Mouse (Mus musculus): ENCODE measurements around the gene Fam178b. TPM values are rescaled to one million over a fixed set of nuclear protein-coding genes. Genes with fewer than 3 reads are reported as not detected.
A peak's percentile ranks its signal among the peaks of the same experiment; 100 is the strongest.

Gene Fam178b
- polyA plus RNA-seq, 1 experiment: 0.08 TPM

GRCm38 (mm10) chr1:36711104-36711503 lies 28.1 kb upstream of the Fam178b start:
- no peak overlapping the region for H3ac ChIP-seq (ENCODE audit: control insufficient read depth, insufficient read length, low read depth)
- peaks cover 27% of the 10 kb centered on the region for H3K79me3 ChIP-seq (ENCODE audit: low read depth)
- peaks cover 8% of the 10 kb centered on the region for H3K36me3 ChIP-seq (ENCODE audit: control insufficient read depth, insufficient read depth)
- TF ChIP-seq FOSL1 (IDR thresholded peaks at IDR 0.05; ENCODE audit: insufficient read depth, low read length, poor library complexity, severe bottlenecking) (no peak), MYOG (IDR thresholded peaks at IDR 0.05; ENCODE audit: control insufficient read depth, extremely low read depth, insufficient read length) (no peak), MYOD1 (IDR thresholded peaks at IDR 0.05; ENCODE audit: control insufficient read depth, insufficient read length, low read depth) (no peak)
- no peak overlapping the region for H3K4me3 ChIP-seq (ENCODE audit: insufficient read depth, poor library complexity, severe bottlenecking)
- peaks cover 16% of the 10 kb centered on the region for H3K27me3 ChIP-seq (ENCODE audit: control insufficient read depth, insufficient read depth, insufficient read length)
- peaks cover 33% of the 10 kb centered on the region for H3K79me2 ChIP-seq (ENCODE audit: control insufficient read depth, insufficient read depth)

- H3K79me2 ChIP-seq (ENCODE audit: control insufficient read depth, insufficient read depth): peaks cover 33% of the 10 kb centered on the region
- TF ChIP-seq FOSL1 (IDR thresholded peaks at IDR 0.05; ENCODE audit: insufficient read depth, low read length, poor library complexity, severe bottlenecking) (no peak), USF1 (IDR thresholded peaks at IDR 0.05; ENCODE audit: low read depth) (no peak), MAX (IDR thresholded peaks at IDR 0.05) (no peak), MYOG (IDR thresholded peaks at IDR 0.05; ENCODE audit: control insufficient read depth, extremely low read depth, insufficient read length) (no peak), MYOD1 (IDR thresholded peaks at IDR 0.05; ENCODE audit: control insufficient read depth, insufficient read length, low read depth) (no peak), CTCF (IDR thresholded peaks at IDR 0.05; ENCODE audit: control insufficient read depth, insufficient read depth, insufficient read length) (no peak), CEBPB (IDR thresholded peaks at IDR 0.05; ENCODE audit: low read depth) (no peak)
- H3ac ChIP-seq (ENCODE audit: control insufficient read depth, insufficient read length, low read depth): peak within 1 kb of the TSS; percentile 93
- H3K4me3 ChIP-seq (ENCODE audit: insufficient read depth, poor library complexity, severe bottlenecking): peak within 1 kb of the TSS; percentile 90
- peaks cover 27% of the 10 kb centered on the region for H3K79me3 ChIP-seq (ENCODE audit: low read depth)
- peaks cover 16% of the 10 kb centered on the region for H3K36me3 ChIP-seq (ENCODE audit: control insufficient read depth, insufficient read depth)
- peaks cover 5% of the 10 kb centered on the region for H3K27me3 ChIP-seq (ENCODE audit: control insufficient read depth, insufficient read depth, insufficient read length)
These were observed 26.9 kb upstream of the Fam178b start, which contains the start of gene 4933424G06Rik for GRCm38 (mm10) chr1:36709854-36710280. Gene 4933424G06Rik (plus strand): TSS chr1:36710149.

GRCm38 (mm10) chr1:36709055-36709853 lies 26.3 kb upstream of the Fam178b start:
- H3K27me3 ChIP-seq (ENCODE audit: control insufficient read depth, insufficient read depth, insufficient read length): peaks cover under 1% of the 10 kb centered on the region
- TF ChIP-seq MAX (IDR thresholded peaks at IDR 0.05): no peak
- no peak for TF ChIP-seq MYOD1 (IDR thresholded peaks at IDR 0.05; ENCODE audit: control insufficient read depth, insufficient read length, low read depth)
- no peak for TF ChIP-seq MYOG (IDR thresholded peaks at IDR 0.05; ENCODE audit: control insufficient read depth, extremely low read depth, insufficient read length)
- no peak for TF ChIP-seq CEBPB (IDR thresholded peaks at IDR 0.05; ENCODE audit: low read depth)
- no peak for TF ChIP-seq USF1 (IDR thresholded peaks at IDR 0.05; ENCODE audit: low read depth)
- TF ChIP-seq CTCF (IDR thresholded peaks at IDR 0.05; ENCODE audit: control insufficient read depth, insufficient read depth, insufficient read length): no peak
- no peak for TF ChIP-seq FOSL1 (IDR thresholded peaks at IDR 0.05; ENCODE audit: insufficient read depth, low read length, poor library complexity, severe bottlenecking)
- peak overlapping the region; percentile 90 for H3K4me3 ChIP-seq (ENCODE audit: insufficient read depth, poor library complexity, severe bottlenecking)
- peaks cover 22% of the 10 kb centered on the region for H3K36me3 ChIP-seq (ENCODE audit: control insufficient read depth, insufficient read depth)
- peak overlapping the region; percentile 93 for H3ac ChIP-seq (ENCODE audit: control insufficient read depth, insufficient read length, low read depth)
- peaks cover 33% of the 10 kb centered on the region for H3K79me2 ChIP-seq (ENCODE audit: control insufficient read depth, insufficient read depth)
- H3K79me3 ChIP-seq (ENCODE audit: low read depth): peaks cover 27% of the 10 kb centered on the region

GRCm38 (mm10) chr1:36708626-36709025 lies 25.6 kb upstream of the Fam178b start:
- TF ChIP-seq MAX (IDR thresholded peaks at IDR 0.05) (no peak), MYOG (IDR thresholded peaks at IDR 0.05; ENCODE audit: control insufficient read depth, extremely low read depth, insufficient read length) (no peak), MYOD1 (IDR thresholded peaks at IDR 0.05; ENCODE audit: control insufficient read depth, insufficient read length, low read depth) (no peak), CEBPB (IDR thresholded peaks at IDR 0.05; ENCODE audit: low read depth) (no peak), FOSL1 (IDR thresholded peaks at IDR 0.05; ENCODE audit: insufficient read depth, low read length, poor library complexity, severe bottlenecking) (no peak), USF1 (IDR thresholded peaks at IDR 0.05; ENCODE audit: low read depth) (no peak), CTCF (IDR thresholded peaks at IDR 0.05; ENCODE audit: control insufficient read depth, insufficient read depth, insufficient read length) (no peak)
- Histone ChIP-seq H3K27me3 (ENCODE audit: control insufficient read depth, insufficient read depth, insufficient read length) (no peaks in the 10 kb centered on the region), H3ac (ENCODE audit: control insufficient read depth, insufficient read length, low read depth) (peak overlapping the region; percentile 93), H3K36me3 (ENCODE audit: control insufficient read depth, insufficient read depth) (peaks cover 26% of the 10 kb centered on the region), H3K79me2 (ENCODE audit: control insufficient read depth, insufficient read depth) (peaks cover 33% of the 10 kb centered on the region), H3K4me3 (ENCODE audit: insufficient read depth, poor library complexity, severe bottlenecking) (peak overlapping the region; percentile 90), H3K79me3 (ENCODE audit: low read depth) (peaks cover 27% of the 10 kb centered on the region)

GRCm38 (mm10) chr1:36707797-36708196 lies 24.8 kb upstream of the Fam178b start:
- H3K27me3 ChIP-seq (ENCODE audit: control insufficient read depth, insufficient read depth, insufficient read length): no peaks in the 10 kb centered on the region

More at GRCm38 (mm10) chr1:36707797-36708196, 24.8 kb upstream of the Fam178b start:
- TF ChIP-seq MYOG (IDR thresholded peaks at IDR 0.05; ENCODE audit: control insufficient read depth, extremely low read depth, insufficient read length) (no peak), FOSL1 (IDR thresholded peaks at IDR 0.05; ENCODE audit: insufficient read depth, low read length, poor library complexity, severe bottlenecking) (no peak), MAX (IDR thresholded peaks at IDR 0.05) (no peak), MYOD1 (IDR thresholded peaks at IDR 0.05; ENCODE audit: control insufficient read depth, insufficient read length, low read depth) (no peak), USF1 (IDR thresholded peaks at IDR 0.05; ENCODE audit: low read depth) (no peak), CEBPB (IDR thresholded peaks at IDR 0.05; ENCODE audit: low read depth) (no peak), CTCF (IDR thresholded peaks at IDR 0.05; ENCODE audit: control insufficient read depth, insufficient read depth, insufficient read length) (no peak)
- no peak overlapping the region for H3ac ChIP-seq (ENCODE audit: control insufficient read depth, insufficient read length, low read depth)
- H3K79me2 ChIP-seq (ENCODE audit: control insufficient read depth, insufficient read depth): peaks cover 33% of the 10 kb centered on the region
- H3K4me3 ChIP-seq (ENCODE audit: insufficient read depth, poor library complexity, severe bottlenecking): no peak overlapping the region
- peaks cover 31% of the 10 kb centered on the region for H3K36me3 ChIP-seq (ENCODE audit: control insufficient read depth, insufficient read depth)
- peaks cover 27% of the 10 kb centered on the region for H3K79me3 ChIP-seq (ENCODE audit: low read depth)

Data from C2C12 (cell line).